Mouse (Mus musculus): ENCODE results near the gene Myo1d.
A peak's percentile ranks its signal among the peaks of the same experiment; 100 is the strongest.
"Not testable (repeated sequence)": the region's sequence is repeated elsewhere in the genome, so short reads cannot be mapped to it uniquely, and the experiment has no call there.

Myo1d gene

DNA sequence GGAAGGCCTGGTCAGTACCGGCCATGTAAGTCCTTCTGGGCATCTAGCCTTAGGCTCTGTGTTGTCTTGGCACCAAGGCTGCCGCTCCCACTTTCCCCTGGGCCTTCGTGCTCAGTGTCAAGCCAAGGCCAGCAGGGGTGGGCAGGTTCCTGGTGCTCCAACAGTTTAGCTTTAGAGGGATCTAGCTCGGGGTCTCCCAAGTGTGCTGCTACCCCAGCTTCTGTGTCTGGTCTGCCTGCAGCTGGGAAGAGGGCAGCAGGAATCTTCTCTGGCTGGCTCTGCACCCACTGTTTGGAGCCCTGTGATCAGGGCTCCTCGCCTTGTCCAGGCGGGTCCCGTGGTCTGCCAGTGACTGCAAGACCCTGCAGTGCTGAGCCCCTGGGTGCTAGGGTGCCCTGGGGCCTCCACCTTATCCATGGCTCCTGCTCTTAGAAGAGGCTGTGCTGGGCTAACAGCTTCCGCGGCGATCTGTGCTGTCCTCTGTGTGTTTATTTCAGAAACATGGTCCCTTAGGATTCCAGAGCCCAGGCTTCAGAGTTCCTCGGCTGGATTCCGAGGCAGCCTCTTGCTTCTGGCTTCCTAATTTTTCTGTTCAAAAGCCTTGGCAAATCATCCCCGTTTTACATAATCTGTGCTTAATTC is 298.3 kb downstream of the Myo1d start:
- DNase-seq (ENCODE audit: low spot score in 2 of 2) = no peak

DNA sequence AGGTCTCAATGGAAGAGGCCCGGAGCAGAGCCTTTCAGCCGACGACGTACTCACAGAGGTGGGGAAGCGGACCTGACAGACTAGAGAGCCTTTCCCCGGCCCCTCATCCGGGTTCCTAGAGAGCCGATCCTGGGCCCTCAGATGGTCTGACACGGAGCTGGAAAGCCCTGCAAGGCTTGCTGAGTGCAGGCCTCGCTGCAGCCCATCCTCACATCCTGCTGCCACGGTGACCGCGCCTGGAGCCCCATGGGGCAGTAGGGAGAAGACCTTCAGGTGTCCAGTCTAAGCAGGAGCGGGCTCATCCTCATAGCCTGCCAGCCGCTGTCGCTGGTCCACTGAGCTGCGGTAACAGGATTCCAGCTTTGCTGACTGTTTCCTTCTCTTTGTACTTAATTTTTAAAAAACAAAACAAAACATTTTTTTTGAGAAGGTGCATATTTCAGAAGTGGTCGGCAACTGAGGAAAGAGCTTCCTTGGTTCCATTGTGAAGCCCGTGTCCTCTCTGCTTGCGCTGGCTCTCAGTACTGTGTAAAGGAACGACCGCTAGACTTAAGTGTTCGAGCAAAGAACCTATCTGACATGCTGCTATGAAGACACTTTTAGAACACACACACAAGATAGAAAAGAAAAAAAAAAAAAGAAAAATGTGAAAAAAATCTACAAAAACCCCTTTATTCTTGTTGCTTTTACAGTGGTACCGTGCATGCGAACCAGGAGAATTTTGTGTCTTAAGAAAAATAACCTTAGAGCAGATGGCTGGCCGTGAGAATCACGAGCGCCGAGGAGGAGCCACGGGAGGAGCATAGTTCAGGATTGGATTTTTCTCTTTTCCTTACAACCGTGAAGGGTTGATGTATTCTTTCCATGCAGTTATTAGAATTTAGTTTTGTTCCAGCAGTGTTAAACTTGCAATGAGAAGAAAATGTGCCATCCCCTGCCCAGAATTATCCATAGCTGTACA is 299.6 kb downstream of the Myo1d start:
- DNase-seq (ENCODE audit: low spot score in 2 of 2) = no peak

DNA sequence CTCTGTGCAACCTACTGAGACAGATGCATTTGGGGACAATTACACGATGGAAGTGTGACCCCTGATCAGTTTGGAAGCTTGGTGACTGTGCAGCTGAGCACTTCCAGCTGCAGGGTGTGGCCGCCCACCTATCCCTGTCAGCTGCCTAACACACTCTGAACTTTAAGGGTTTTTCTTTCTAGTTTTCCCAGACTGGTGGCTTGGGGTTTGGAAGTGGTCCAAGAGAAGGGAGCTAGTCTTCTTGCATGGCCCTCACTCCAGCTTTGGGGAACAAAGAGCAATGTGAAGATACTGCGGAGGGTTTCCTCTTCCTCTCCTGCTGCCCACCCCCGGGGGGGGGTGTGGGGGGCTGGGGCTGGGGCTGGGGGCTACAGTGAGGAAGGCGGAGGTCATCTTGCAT is 300.4 kb downstream of the Myo1d start:
- DNase-seq (ENCODE audit: low spot score in 2 of 2) = no peak

DNA sequence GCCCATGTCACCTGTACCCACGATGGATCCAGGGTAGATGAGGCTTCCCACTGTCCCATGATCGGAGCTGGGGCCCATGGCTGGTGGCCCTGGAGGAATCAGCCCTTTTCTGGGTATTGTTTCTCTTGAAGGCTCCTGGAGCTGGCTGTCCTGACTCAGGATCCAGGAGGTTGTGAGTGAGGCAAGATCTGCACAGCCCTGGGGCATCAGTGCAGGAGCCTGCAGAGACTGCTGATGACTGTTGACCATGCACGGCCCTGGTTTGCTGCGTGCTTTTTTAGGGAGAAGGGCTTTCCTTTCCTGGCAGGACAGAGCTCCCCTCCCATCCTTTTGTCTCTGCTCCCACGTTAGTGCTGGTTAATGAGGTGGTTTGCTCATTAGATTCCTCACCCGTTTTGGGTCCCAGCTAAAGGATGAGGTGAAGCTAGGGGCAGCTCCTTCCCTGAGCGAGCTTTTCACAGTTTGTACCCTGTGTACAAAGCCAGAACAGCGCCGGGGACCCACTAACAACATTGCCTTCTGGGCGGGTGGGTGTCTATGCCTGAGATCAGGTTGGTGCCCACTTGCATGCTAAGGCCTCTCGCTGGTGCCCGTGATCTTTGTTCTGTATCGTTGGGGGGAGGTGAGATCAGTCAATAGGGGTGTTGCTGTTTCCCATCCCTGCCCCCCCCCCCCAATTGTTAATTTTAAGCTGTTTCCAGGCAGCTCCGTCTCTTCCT is 301.0 kb downstream of the Myo1d start:
- no peak for DNase-seq (ENCODE audit: low spot score in 2 of 2)

DNA sequence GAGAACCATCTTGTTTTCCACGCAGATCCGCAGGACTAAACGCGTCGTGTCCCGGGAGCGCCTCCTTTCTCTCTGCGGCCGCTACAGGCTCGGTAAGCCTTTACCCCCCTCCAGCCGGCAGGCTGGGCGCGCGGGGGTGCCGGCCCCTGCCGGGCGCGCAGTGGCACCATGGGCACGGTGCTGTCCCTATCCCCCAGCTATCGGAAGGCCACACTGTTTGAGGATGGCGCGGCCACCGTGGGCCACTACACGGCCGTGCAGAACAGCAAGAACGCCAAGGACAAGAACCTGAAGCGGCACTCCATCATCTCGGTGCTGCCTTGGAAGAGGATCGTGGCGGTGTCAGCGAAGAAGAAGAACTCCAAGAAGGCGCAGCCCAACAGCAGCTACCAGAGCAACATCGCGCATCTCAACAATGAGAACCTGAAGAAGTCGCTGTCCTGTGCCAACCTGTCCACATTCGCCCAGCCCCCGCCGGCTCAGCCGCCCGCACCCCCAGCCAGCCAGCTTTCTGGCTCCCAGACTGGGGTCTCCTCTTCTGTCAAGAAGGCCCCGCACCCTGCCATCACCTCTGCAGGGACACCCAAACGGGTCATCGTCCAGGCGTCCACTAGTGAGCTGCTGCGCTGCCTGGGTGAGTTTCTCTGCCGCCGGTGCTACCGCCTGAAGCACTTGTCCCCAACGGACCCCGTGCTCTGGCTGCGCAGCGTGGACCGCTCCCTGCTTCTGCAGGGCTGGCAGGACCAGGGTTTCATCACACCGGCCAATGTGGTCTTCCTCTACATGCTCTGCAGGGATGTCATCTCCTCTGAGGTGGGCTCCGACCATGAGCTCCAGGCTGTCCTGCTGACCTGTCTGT is 302.3 kb downstream of the Myo1d start:
- peak; percentile 36 to 40 for DNase-seq (ENCODE audit: low spot score in 2 of 2)

DNA sequence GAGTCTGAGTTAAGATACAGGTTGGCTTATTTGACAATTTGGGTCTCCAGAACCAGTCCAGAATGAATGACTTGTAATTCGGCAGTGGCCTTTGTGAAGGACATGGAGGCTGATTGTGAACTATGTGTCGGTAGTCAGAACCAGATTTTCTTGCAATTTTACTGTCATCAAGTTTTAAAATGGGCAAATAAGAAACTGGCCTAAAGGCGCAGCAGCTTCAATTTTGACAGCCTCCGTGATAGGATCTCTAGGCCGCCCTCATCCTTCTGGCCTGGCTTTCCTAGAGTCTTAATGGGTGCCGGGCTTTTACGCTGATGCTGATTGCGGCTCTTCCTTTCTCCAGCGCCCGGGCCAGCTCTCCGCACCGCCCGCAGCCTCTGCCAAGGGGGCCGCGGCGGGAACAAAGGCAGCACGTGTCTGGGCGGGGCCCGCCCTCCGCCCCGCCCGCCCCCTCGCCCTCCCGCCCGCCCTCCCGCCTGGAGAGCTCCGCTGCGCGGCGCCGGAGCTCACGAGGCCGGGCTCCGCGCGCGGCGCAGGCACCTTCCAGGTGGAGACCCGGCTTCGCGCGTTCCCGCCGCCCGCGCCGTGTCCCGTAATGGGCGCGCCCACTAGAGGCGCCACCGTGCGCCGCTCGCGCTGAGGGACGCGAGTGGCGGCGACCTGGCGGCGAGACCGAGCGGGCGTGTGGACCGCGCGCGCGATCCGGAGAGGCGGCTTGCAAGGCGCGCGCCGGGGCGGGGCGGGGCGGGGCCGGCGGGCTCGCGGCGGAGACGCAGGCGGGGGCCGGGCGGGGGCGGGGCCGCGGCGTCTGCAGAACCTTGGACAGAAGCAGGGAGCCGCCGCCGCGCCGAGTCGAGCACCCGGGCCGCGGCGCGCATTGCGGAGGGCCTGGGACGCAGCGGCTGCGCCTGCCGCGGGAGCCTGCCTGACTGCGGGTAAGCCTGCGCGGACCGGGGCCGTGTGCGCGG is 303.3 kb downstream of the Myo1d start, which contains the start of gene Cdk5r1:
Gene Cdk5r1, plus strand, starts transcription at position 802 of the 968 bp plus-strand sequence.
- DNase-seq (ENCODE audit: low spot score in 2 of 2) = peak; percentile 73 to 84

DNA sequence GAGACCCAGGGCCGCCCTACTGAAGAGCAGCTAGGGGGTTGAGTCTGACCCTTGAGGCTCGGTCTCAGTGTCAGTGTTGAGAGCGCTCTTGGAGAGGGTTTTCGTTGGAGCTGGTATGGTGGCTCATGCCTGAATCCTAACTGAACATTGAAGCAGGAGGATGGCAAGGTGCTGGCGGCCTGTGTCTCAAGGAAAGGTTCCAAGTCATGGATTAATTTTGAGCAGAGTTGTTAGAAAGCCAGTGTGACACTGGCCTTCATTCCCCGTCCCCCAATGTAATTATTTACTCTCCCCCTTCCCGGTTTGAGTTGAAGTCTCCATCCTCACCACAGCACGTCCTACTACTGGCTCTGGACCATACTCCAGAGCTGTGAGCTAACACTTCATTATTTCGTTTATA is 304.3 kb downstream of the Myo1d start:
- no peak for DNase-seq (ENCODE audit: low spot score in 2 of 2)

DNA sequence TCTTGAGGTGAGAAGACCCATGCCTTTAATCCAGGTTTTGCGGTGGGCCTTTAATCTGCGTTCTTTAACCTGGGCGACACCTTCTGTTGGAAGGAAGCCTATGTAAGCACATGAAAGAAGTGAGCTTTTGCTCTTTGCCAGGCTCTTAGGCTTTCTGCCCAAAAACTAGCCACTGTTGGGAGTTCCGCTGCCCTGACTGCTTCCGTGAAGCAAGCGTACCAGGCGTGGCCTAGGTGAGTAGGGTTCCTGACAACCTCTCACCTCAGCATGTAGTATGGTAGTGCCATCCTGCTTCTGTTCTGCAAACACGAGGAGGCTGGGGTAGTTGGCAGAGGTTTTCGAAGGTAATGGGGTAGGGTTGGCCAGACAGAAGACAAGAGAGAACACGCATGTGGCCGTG is 305.0 kb downstream of the Myo1d start:
- no peak for DNase-seq (ENCODE audit: low spot score in 2 of 2)

DNA sequence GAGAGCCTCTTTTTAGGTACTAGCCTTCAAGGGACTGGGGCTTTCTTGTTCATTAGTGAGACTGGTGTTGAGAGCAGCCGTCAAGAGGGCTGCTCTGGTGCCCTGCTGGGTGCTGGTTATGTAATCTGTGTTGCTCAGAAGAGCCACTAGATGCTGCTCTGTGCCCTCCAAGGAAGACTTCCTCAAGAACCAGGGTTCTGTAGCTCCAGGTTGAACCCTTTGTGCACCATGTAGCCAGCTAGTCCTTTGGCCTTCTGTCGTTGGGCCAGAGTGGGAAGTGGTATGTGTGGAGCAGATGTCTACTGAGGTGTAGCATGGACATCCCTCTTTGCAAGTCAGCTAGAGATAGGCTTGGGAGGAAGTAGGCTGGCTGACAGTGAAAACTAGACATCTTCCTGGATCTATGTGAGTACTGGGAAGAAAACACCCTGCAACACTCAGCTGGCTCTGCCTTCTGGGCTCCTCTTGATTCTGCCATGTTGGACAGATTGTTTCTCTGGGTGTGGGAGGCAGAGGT is 305.6 kb downstream of the Myo1d start:
- no peak for DNase-seq (ENCODE audit: low spot score in 2 of 2)

DNA sequence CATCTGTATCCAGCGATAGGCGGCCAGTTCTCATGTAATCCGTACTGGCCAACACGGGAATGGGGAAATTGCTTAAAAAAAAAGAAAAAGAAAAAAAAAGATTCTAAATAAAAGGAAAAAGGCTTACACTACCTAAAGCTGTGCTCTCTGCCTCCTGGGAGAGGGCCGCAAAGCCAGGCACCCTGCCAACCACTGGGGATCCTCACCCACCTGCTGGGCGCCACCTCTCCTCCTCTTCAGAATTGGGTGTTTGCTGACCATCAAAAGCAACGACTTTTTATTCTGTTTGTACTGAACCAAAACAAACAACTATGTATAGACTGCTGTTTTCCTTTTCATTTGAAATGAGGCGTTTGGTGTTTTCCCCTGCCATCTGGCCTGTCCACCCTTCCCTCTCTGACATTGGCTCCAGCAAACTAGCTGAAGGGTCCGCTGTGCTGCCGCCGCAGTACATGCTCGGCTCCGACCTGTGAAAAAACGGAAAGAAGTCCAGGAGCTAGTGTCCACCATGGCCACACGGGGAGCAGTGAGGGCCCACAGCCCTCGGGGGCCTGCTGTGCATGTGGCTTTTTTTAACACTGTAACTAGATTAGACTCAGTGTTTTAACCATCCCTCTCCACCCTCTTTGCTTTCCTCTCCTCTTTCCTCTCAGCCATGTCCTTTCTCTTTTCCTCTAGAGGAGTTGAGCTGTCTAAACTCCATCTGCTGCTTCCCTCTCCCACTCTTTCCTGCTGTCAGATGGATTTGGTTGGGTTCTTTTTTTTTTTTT is 307.8 kb downstream of the Myo1d start:
- DNase-seq (ENCODE audit: low spot score in 2 of 2) = no peak

DNA sequence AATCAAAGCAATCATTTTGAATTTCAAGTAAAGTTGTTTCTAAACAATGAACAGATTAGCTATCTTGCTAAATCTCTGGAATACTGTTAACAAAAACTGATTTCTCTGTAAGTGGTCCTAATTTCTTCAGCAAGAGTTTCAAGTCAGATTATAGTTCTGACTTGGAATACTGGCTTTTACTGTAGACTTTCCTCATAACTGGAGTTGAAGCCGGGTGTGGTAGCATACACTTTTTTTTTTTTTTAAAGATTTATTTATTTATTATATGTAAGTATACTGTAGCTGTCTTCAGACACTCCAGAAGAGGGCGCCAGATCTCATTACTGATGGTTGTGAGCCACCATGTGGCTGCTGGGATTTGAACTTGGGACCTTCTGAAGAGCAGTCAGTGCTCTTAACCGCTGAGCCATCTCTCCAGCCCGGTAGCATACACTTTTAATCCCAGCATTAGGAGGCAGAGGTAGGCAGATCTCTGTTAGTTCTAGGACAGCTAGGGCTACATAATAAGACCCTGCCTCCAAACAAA is 316.2 kb downstream of the Myo1d start:
- not testable (repeated sequence) for DNase-seq (ENCODE audit: low spot score in 2 of 2)

DNA sequence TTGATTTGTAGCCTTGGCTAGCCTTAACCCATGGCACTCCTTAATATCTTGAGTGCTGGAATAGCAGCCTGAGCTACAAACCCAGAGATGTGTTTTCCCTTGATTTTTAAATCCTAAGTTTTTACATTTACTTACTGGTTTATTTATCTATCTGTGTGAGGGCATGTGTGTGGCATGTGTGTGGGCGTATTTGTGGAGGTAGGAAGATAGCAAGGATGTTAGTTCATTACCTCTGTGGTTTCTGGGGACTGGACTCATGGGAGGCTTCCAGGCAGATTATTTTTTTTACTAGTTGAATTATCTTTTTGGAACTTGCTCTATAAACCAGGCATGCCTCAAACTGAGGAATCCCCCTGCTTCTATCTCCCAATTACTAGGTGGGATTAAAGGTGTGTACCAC is 326.6 kb downstream of the Myo1d start:
- no peak for DNase-seq (ENCODE audit: low spot score in 2 of 2)

DNA sequence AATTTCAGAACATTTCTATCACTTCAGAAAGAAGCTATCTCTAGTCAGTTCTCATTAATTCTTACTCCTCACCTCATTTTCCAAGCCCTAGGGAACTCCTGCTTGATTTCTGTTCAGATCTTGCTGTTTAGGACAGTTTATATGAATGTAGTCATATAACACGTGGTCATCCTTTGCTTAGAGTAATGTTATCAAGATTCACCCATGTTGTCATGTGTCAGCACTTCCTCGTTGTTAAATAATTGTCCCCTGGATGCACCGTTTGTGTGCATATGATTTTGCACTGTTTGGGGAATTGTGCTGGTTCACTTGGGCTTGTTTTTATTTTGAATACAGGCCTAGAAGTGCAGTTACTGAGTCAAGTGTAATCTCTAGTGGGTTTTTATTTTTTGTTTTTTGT is 327.6 kb downstream of the Myo1d start:
- DNase-seq (ENCODE audit: low spot score in 2 of 2) = no peak

DNA sequence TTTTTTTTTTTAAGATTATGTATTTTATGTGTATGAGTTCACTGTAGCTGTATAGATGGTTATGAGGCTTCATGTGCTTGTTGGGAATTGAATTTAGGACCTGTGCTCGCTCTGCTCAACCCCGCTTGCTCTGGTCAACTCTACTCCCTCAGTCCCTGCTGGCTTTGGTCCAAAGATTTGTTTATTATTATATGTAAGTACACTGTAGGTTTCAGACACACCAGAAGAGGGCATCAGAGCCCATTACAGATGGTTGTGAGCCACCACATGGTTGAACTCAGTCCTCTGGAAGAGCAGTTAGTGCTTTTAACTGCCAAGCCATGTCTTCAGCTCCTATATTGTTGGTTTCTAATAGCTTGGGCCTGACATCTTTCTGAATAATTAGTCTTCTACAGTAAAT is 330.0 kb downstream of the Myo1d start:
- no peak for DNase-seq (ENCODE audit: low spot score in 2 of 2)

DNA sequence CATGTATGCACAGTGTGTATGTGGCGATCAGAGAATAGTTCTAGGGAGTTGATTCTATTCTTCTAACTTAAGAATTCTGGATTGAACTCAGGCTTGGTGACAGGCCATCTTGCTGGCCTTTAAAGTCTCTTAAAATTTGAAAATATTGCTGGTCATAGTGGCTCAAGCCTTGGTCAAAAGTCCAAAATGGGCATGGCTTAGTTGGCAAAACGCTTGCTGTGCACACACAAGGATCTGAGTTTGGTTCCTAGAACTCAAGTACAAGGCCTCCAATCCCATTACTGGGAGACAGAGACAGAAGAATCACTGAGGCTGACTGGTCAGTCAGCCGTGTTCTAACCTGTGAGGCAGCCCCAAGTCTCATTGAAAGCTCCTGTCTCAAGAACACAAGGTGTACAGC is 332.9 kb downstream of the Myo1d start:
- no peak for DNase-seq (ENCODE audit: low spot score in 2 of 2)

All from spleen, postnatal 10 days (tissue).